Mouse (Mus musculus): ENCODE measurements at regions not wholly inside any gene's neighbourhood (a gene's known extent, or its start where the extent isn't known, plus 50 kb on each side); places are given as distances from the start of the nearest gene placed in this dataset.

GRCm38 (mm10) chr5:4335683-4336082 lies 143.5 kb downstream of the Mterf1b start:
- Histone ChIP-seq H3K9me3 (replicated peaks; ENCODE audit: low read length) (peaks cover 3% of the 10 kb centered on the region), H3K9ac (ENCODE audit: insufficient read depth, low read depth) (no peak overlapping the region), H3K79me2 (replicated peaks; ENCODE audit: control insufficient read depth, extremely low read depth, insufficient read depth, poor library complexity, severe bottlenecking) (no peaks in the 10 kb centered on the region), H3K27ac (ENCODE audit: insufficient read depth, low read depth) (no peak overlapping the region), H3K4me2 (ENCODE audit: insufficient read depth, low read depth, poor library complexity, severe bottlenecking) (no peak overlapping the region), H3K27me3 (replicated peaks) (no peaks in the 10 kb centered on the region), H3K36me3 (replicated peaks in 1 of 2; ENCODE audit: control insufficient read depth in 1 of 2, insufficient read depth in 1 of 2, low read length in 1 of 2) (no peaks in the 10 kb centered on the region), H3K4me1 (ENCODE audit: control insufficient read depth in 1 of 2, insufficient read depth in 2 of 2) (no peaks in the 10 kb centered on the region), H3K4me3 (replicated peaks in 1 of 3; ENCODE audit: low read depth in 2 of 3, low read length in 2 of 3, poor library complexity in 1 of 3) (no peak overlapping the region)
- in situ Hi-C loops (cut with MboI; ENCODE audit: low pct_ligation_motif_present, low pct_unique_long_range_greater_than_20kb, low sequenced_read_pairs) (no loop called here), dilution Hi-C loops (cut with MboI; ENCODE audit: extremely low pct_ligation_motif_present, extremely low pct_unique_long_range_greater_than_20kb, low sequenced_read_pairs) (no loop called here)
- no peak for DNase-seq (ENCODE audit: extremely low read depth)
- TF ChIP-seq ZKSCAN1 (IDR thresholded peaks at IDR 0.05; ENCODE audit: borderline replicate concordance, low read depth, low read length) (no peak), ELF1 (IDR thresholded peaks at IDR 0.05; ENCODE audit: low read depth, low read length) (no peak), EP300 (IDR thresholded peaks at IDR 0.05; ENCODE audit: low read length) (no peak), CHD2 (IDR thresholded peaks at IDR 0.05; ENCODE audit: low read length) (no peak), POLR2A (IDR thresholded peaks at IDR 0.05; ENCODE audit: low read depth, low read length) (no peak)

- H3K79me2 ChIP-seq (replicated peaks; ENCODE audit: control insufficient read depth, extremely low read depth, insufficient read depth, poor library complexity, severe bottlenecking), result no peaks in the 10 kb centered on the region
- H3K9me3 ChIP-seq (replicated peaks; ENCODE audit: low read length), result no peaks in the 10 kb centered on the region
- no peak overlapping the region for H3K4me3 ChIP-seq (replicated peaks in 1 of 3; ENCODE audit: low read depth in 2 of 3, low read length in 2 of 3, poor library complexity in 1 of 3)
- no peak overlapping the region for H3K4me2 ChIP-seq (ENCODE audit: insufficient read depth, low read depth, poor library complexity, severe bottlenecking)
- H3K9ac ChIP-seq (ENCODE audit: insufficient read depth, low read depth), result no peak overlapping the region
- H3K27ac ChIP-seq (ENCODE audit: insufficient read depth, low read depth), result no peak overlapping the region
- in situ Hi-C loops (cut with MboI; ENCODE audit: low pct_ligation_motif_present, low pct_unique_long_range_greater_than_20kb, low sequenced_read_pairs), result no loop called here
- H3K4me1 ChIP-seq (ENCODE audit: control insufficient read depth in 1 of 2, insufficient read depth in 2 of 2), result no peaks in the 10 kb centered on the region
- H3K27me3 ChIP-seq (replicated peaks), result no peaks in the 10 kb centered on the region
- DNase-seq (ENCODE audit: extremely low read depth), result no peak
- dilution Hi-C loops (cut with MboI; ENCODE audit: extremely low pct_ligation_motif_present, extremely low pct_unique_long_range_greater_than_20kb, low sequenced_read_pairs), result no loop called here
- no peaks in the 10 kb centered on the region for H3K36me3 ChIP-seq (replicated peaks in 1 of 2; ENCODE audit: control insufficient read depth in 1 of 2, insufficient read depth in 1 of 2, low read length in 1 of 2)
- no peak for TF ChIP-seq MXI1 (IDR thresholded peaks at IDR 0.05; ENCODE audit: low read depth, low read length)
- TF ChIP-seq SIN3A (IDR thresholded peaks at IDR 0.05; ENCODE audit: low read length), result no peak
- no peak for TF ChIP-seq CTCF (conservative IDR thresholded peaks at IDR 0.05 in 1 of 2, IDR thresholded peaks at IDR 0.05 in 1 of 2; ENCODE audit: low read depth in 2 of 2, low read length in 2 of 2)
- no peak for TF ChIP-seq GABPA (IDR thresholded peaks at IDR 0.05; ENCODE audit: insufficient replicate concordance, low read depth, low read length)
- no peak for TF ChIP-seq E2F4 (IDR thresholded peaks at IDR 0.05; ENCODE audit: insufficient replicate concordance, low read depth, low read length)
- TF ChIP-seq ZKSCAN1 (IDR thresholded peaks at IDR 0.05; ENCODE audit: borderline replicate concordance, low read depth, low read length), result no peak
- no peak for TF ChIP-seq CHD1 (IDR thresholded peaks at IDR 0.05; ENCODE audit: low read depth, low read length)
- no peak for TF ChIP-seq NRF1 (IDR thresholded peaks at IDR 0.05; ENCODE audit: low read depth, low read length)
- no peak for TF ChIP-seq RAD21 (IDR thresholded peaks at IDR 0.05; ENCODE audit: low read depth, low read length)
- no peak for TF ChIP-seq PAX5 (IDR thresholded peaks at IDR 0.05; ENCODE audit: low read length)
- TF ChIP-seq TCF12 (IDR thresholded peaks at IDR 0.05; ENCODE audit: low read depth, low read length), result no peak
- no peak for TF ChIP-seq USF1 (IDR thresholded peaks at IDR 0.05; ENCODE audit: low read depth, low read length)
- no peak for TF ChIP-seq HCFC1 (IDR thresholded peaks at IDR 0.05; ENCODE audit: low read depth, low read length)
- TF ChIP-seq KAT2A (IDR thresholded peaks at IDR 0.05; ENCODE audit: insufficient replicate concordance, low read length), result no peak
- TF ChIP-seq EP300 (IDR thresholded peaks at IDR 0.05; ENCODE audit: low read length), result no peak
- no peak for TF ChIP-seq BHLHE40 (IDR thresholded peaks at IDR 0.05; ENCODE audit: low read depth, low read length)
- TF ChIP-seq UBTF (IDR thresholded peaks at IDR 0.05; ENCODE audit: low read depth, low read length), result no peak
- no peak for TF ChIP-seq MAX (IDR thresholded peaks at IDR 0.05; ENCODE audit: low read length)
- TF ChIP-seq ZC3H11A (IDR thresholded peaks at IDR 0.05; ENCODE audit: low read depth, low read length), result no peak
Observed at GRCm38 (mm10) chr5:4341956-4342355, 149.8 kb downstream of the Mterf1b start.

Data from CH12.LX (cell line).